ENCODE assay signal across 19 mouse cellular contexts in genomic region chr12:35175938-35176337, GRCm38 (mm10).
DNase-seq lines count a peak whose midpoint lies in the region; ATAC-seq and TF ChIP-seq lines count a peak whose summit lies in the region.
"Had no signal": no experiment of that assay in that cellular context is flagged by ENCODE, and none has a peak within 500 bp of the region (broad histone marks: within the 10 kb centered on the region; RNA-seq: fewer than 3 reads in every experiment).

No protein-coding gene starts in this region.

- H3K4me2 ChIP-seq in kidney, embryonic 14.5 days (replicated peaks; ENCODE audit: low read depth, low read length): no peak overlapping the region
- H3K4me2 ChIP-seq in CH12.LX (ENCODE audit: insufficient read depth, low read depth, poor library complexity, severe bottlenecking): 0 out of 2 replicates have a peak overlapping the region, but pooled peaks have one; percentile 1
- H3K4me2 ChIP-seq: forebrain, embryonic 12.5 days; heart, embryonic 15.5 days; liver, embryonic 13.5 days had no signal

- H3K27ac ChIP-seq in kidney, embryonic 14.5 days (ENCODE audit: low read depth, low read length): no peak overlapping the region
- no peak overlapping the region for H3K27ac ChIP-seq in CH12.LX (ENCODE audit: insufficient read depth, low read depth)
- H3K27ac ChIP-seq: forebrain, embryonic 12.5 days; heart, embryonic 15.5 days; liver, embryonic 13.5 days had no signal

- H3K79me2 ChIP-seq in CH12.LX (replicated peaks; ENCODE audit: control insufficient read depth, extremely low read depth, insufficient read depth, poor library complexity, severe bottlenecking): no peaks in the 10 kb centered on the region

- no peaks in the 10 kb centered on the region for H3K9me3 ChIP-seq in kidney, embryonic 14.5 days (ENCODE audit: control insufficient read depth, low read length)
- no peaks in the 10 kb centered on the region for H3K9me3 ChIP-seq in CH12.LX (replicated peaks; ENCODE audit: low read length)
- H3K9me3 ChIP-seq: forebrain, embryonic 12.5 days; heart, embryonic 15.5 days; liver, embryonic 13.5 days had no signal

- H3K9ac ChIP-seq in kidney, embryonic 14.5 days (ENCODE audit: low read depth, low read length): no peak overlapping the region
- H3K9ac ChIP-seq in CH12.LX (ENCODE audit: insufficient read depth, low read depth): no peak overlapping the region
- H3K9ac ChIP-seq: forebrain, embryonic 12.5 days; heart, embryonic 15.5 days; liver, embryonic 13.5 days had no signal

- TF ChIP-seq RAD21 in CH12.LX (IDR thresholded peaks at IDR 0.05; ENCODE audit: low read depth, low read length): no peak

- no peak for DNase-seq in kidney, postnatal 14 days
- DNase-seq in CH12.LX (ENCODE audit: extremely low read depth): no peak
- DNase-seq in adrenal gland, postnatal 14 days: peak; percentile 56
- DNase-seq in mesoderm, embryonic 11.5 days (ENCODE audit: low read depth, low spot score): peak; percentile 81
- DNase-seq in layer of hippocampus, adult 18-20 months (ENCODE audit: low spot score in 2 of 2): no peak
- DNase-seq: B cell, adult 2 months; cerebellum, adult 8-10 months; gastrocnemius, postnatal 36 days; kidney, adult 2 months; liver, embryonic 13.5 days; retina, postnatal 1 day; right cerebral cortex, postnatal 4 days; thymus, postnatal 4 days had no signal

- H3K4me1 ChIP-seq in kidney, embryonic 14.5 days (ENCODE audit: control insufficient read depth, insufficient read depth, low read length): no peaks in the 10 kb centered on the region
- no peaks in the 10 kb centered on the region; a peak in 2 of 4 replicates for H3K4me1 ChIP-seq in CH12.LX (ENCODE audit: control insufficient read depth in 1 of 2, insufficient read depth in 2 of 2)
- H3K4me1 ChIP-seq: forebrain, embryonic 12.5 days; liver, embryonic 13.5 days had no signal

- no peak overlapping the region for H3K4me3 ChIP-seq in kidney, embryonic 14.5 days (ENCODE audit: low read length)
- no peak overlapping the region for H3K4me3 ChIP-seq in CH12.LX (replicated peaks in 1 of 3; ENCODE audit: low read depth in 2 of 3, low read length in 2 of 3, poor library complexity in 1 of 3)
- H3K4me3 ChIP-seq: forebrain, embryonic 12.5 days; heart, embryonic 15.5 days; liver, embryonic 13.5 days had no signal

- in situ Hi-C loops in CH12.LX (cut with MboI; ENCODE audit: low pct_ligation_motif_present, low pct_unique_long_range_greater_than_20kb, low sequenced_read_pairs): loop anchor here (25.0 kb wide), 2 partner anchors 239 to 739 kb away; no protein-coding TSS in a partner anchor

- 8% methylated on average over 8 of the region's 8 CpGs for WGBS in kidney, embryonic 14.5 days

- ATAC-seq in kidney, embryonic 14.5 days (ENCODE audit: low FRiP score, low TSS enrichment): peak; percentile 59; the same call in 1 of the 2 replicates
- no peak for ATAC-seq in erythroid progenitor cell, adult 5-6 weeks (replicated peaks; ENCODE audit: low FRiP score, poor library complexity, severe bottlenecking)
- ATAC-seq: activated CD4-positive, CD25-positive, alpha-beta regulatory T cell, adult 4 months; Patski had no signal

- no peak for TF ChIP-seq POLR2A in CH12.LX (IDR thresholded peaks at IDR 0.05; ENCODE audit: low read depth, low read length)

- H3K27me3 ChIP-seq in kidney, embryonic 14.5 days (ENCODE audit: control insufficient read depth, insufficient read depth, low read length): peaks cover 9% of the 10 kb centered on the region
- H3K27me3 ChIP-seq in CH12.LX (replicated peaks): no peaks in the 10 kb centered on the region
- H3K27me3 ChIP-seq: forebrain, embryonic 12.5 days; heart, embryonic 15.5 days; liver, embryonic 13.5 days had no signal

- no peak for TF ChIP-seq CTCF in CH12.LX (conservative IDR thresholded peaks at IDR 0.05 in 1 of 2, IDR thresholded peaks at IDR 0.05 in 1 of 2; ENCODE audit: low read depth in 2 of 2, low read length in 2 of 2)

- dilution Hi-C loops in CH12.LX (cut with MboI; ENCODE audit: extremely low pct_ligation_motif_present, extremely low pct_unique_long_range_greater_than_20kb, low sequenced_read_pairs): no loop called here

- no peak for TF ChIP-seq EP300 in CH12.LX (IDR thresholded peaks at IDR 0.05; ENCODE audit: low read length)

- no peaks in the 10 kb centered on the region for H3K36me3 ChIP-seq in kidney, embryonic 14.5 days (ENCODE audit: control insufficient read depth, insufficient read depth, low read length)
- H3K36me3 ChIP-seq in CH12.LX (replicated peaks in 1 of 2; ENCODE audit: control insufficient read depth in 1 of 2, insufficient read depth in 1 of 2, low read length in 1 of 2): no peaks in the 10 kb centered on the region
- H3K36me3 ChIP-seq: forebrain, embryonic 12.5 days; heart, embryonic 15.5 days; liver, embryonic 13.5 days had no signal

TF ChIP-seq in CH12.LX, 34 proteins besides CTCF, POLR2A, EP300 and RAD21:
- no peak for TF ChIP-seq MEF2A (IDR thresholded peaks at IDR 0.05; ENCODE audit: borderline replicate concordance, low read depth, low read length)
- TF ChIP-seq HCFC1 (IDR thresholded peaks at IDR 0.05; ENCODE audit: low read depth, low read length): no peak
- TF ChIP-seq PAX5 (IDR thresholded peaks at IDR 0.05; ENCODE audit: low read length): no peak
- no peak for TF ChIP-seq MYC (IDR thresholded peaks at IDR 0.05; ENCODE audit: low read depth, low read length)
- no peak for TF ChIP-seq SIN3A (IDR thresholded peaks at IDR 0.05; ENCODE audit: low read length)
- TF ChIP-seq MAX (IDR thresholded peaks at IDR 0.05; ENCODE audit: low read length): no peak
- TF ChIP-seq MAZ (IDR thresholded peaks at IDR 0.05; ENCODE audit: low read depth, low read length): no peak
- no peak for TF ChIP-seq MAFK (IDR thresholded peaks at IDR 0.05; ENCODE audit: insufficient replicate concordance, low read length)
- no peak for TF ChIP-seq MXI1 (IDR thresholded peaks at IDR 0.05; ENCODE audit: low read depth, low read length)
- TF ChIP-seq ELF1 (IDR thresholded peaks at IDR 0.05; ENCODE audit: low read depth, low read length): no peak
- TF ChIP-seq KAT2A (IDR thresholded peaks at IDR 0.05; ENCODE audit: insufficient replicate concordance, low read length): no peak
- TF ChIP-seq USF1 (IDR thresholded peaks at IDR 0.05; ENCODE audit: low read depth, low read length): no peak
- no peak for TF ChIP-seq BHLHE40 (IDR thresholded peaks at IDR 0.05; ENCODE audit: low read depth, low read length)
- no peak for TF ChIP-seq USF2 (conservative IDR thresholded peaks at IDR 0.05; ENCODE audit: low read depth, low read length)
- TF ChIP-seq ETS1 (conservative IDR thresholded peaks at IDR 0.05; ENCODE audit: low read depth, low read length): no peak
- TF ChIP-seq ZKSCAN1 (IDR thresholded peaks at IDR 0.05; ENCODE audit: borderline replicate concordance, low read depth, low read length): no peak
- TF ChIP-seq GABPA (IDR thresholded peaks at IDR 0.05; ENCODE audit: insufficient replicate concordance, low read depth, low read length): no peak
- no peak for TF ChIP-seq NELFE (IDR thresholded peaks at IDR 0.05; ENCODE audit: low read depth, low read length)
- no peak for TF ChIP-seq CHD1 (IDR thresholded peaks at IDR 0.05; ENCODE audit: low read depth, low read length)
- TF ChIP-seq E2F4 (IDR thresholded peaks at IDR 0.05; ENCODE audit: insufficient replicate concordance, low read depth, low read length): no peak
TF ChIP-seq in CH12.LX: peak in this region for 0.

Comparison
In these comparisons a context has a peak if more than half of its experiments do, and no peak if none do; other contexts are left out.
1. DNase-seq: peak in adrenal gland, postnatal 14 days (single experiment) and mesoderm, embryonic 11.5 days (single experiment); none in kidney, postnatal 14 days (single experiment), CH12.LX (single experiment) and layer of hippocampus, adult 18-20 months (0 of 2).